Mouse (Mus musculus) liver, embryonic 16.5 days (tissue): ENCODE measurements around the gene Banp. TPM values are rescaled to one million over a fixed set of nuclear protein-coding genes. Genes with fewer than 3 reads are reported as not detected.

Experiments
- ATAC-seq: fragments of 200-750 bp; cut with Nextera tagmentation; 2 replicates; pipeline ENCODE4 v1.8.0; 2017; ENCODE audit warnings: low read depth, mild to moderate bottlenecking, moderate number of reproducible peaks, moderate library complexity
- H3K27ac ChIP-seq: fragments of 300-500 bp; sonication (generic); 2 replicates; pipeline ENCODE4 v1.5.1; 2014; ENCODE audit warnings: mild to moderate bottlenecking, low read length
- H3K27me3 ChIP-seq: fragments of 300-500 bp; sonication (generic); 2 replicates; pipeline ENCODE4 v1.6.1; 2014; ENCODE audit warnings: low read depth, low read length, mixed read lengths; ENCODE audit not compliant: control insufficient read depth, insufficient read depth
- H3K36me3 ChIP-seq: fragments of 300-500 bp; sonication (generic); 2 replicates; pipeline ENCODE4 v1.6.1; 2014; ENCODE audit warnings: mild to moderate bottlenecking; ENCODE audit not compliant: control insufficient read depth, insufficient read depth
- H3K4me1 ChIP-seq: fragments of 300-500 bp; sonication (generic); 2 replicates; pipeline ENCODE4 v1.6.1; 2014; ENCODE audit warnings: low read depth, low read length, mixed read lengths; ENCODE audit not compliant: control insufficient read depth
- H3K4me2 ChIP-seq: fragments of 300-500 bp; sonication (generic); 2 replicates; pipeline ENCODE4 v1.6.1; 2014; ENCODE audit warnings: low read depth, low read length, mixed read lengths
- H3K4me3 ChIP-seq: fragments of 300-500 bp; sonication (generic); 2 replicates; pipeline ENCODE4 v1.5.1; 2014; ENCODE audit warnings: low read depth, mild to moderate bottlenecking, low read length
- H3K9ac ChIP-seq: fragments of 300-500 bp; sonication (generic); 2 replicates; pipeline ENCODE4 v1.6.1; 2014; ENCODE audit warnings: low read depth, low read length
- H3K9me3 ChIP-seq: fragments of 300-500 bp; sonication (generic); replicated peaks from 2 replicates; pipeline ENCODE4 v1.6.1; 2016; ENCODE audit warnings: low read length; ENCODE audit not compliant: control insufficient read depth
- WGBS: fragments of 180-500 bp; shearing (Covaris S2); extraction: QIAGEN DNeasy Blood & Tissue Kit; methylation state at CpG from one replicate; pipeline ENCODE4 v1.1.7; 2014; ENCODE audit not compliant: insufficient replicate concordance; 5-methylcytosine and 5-hydroxymethylcytosine counted together
- polyA plus RNA-seq: library from polyadenylated mRNA; unstranded; fragments of >200 nt; fragmentation: Nextera tagmentation; extraction: Ambion mirVana; gene quantifications from 2 replicates; pipeline ENCODE4 v1.2.1, GENCODE M21; 2015

Banp gene
- polyA plus RNA-seq, 1 experiment from 2014 or later, result 20.2 TPM

DNA sequence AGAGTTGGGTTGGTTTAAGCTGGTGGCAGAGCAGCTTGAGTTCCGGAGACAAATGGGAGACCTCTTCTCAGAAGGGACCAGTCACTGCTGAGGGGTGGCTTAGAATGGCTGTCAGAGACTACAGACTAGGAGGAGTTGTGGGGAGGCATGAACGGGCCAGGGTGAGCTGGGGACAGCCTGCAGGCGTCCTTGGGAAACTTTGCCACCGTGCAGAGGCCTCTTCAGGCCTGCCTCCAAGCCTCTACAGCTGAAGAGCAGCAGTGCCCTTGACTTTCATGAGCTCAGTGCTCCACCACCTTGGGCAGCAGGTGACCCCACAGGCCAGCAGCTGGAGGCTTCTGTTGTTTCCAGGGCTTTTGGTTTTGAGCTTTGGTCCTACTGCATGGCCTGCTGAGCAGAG lies 49.1 kb downstream of the Banp start:
- Histone ChIP-seq H3K27me3 (no peaks in the 10 kb centered on the region), H3K4me1 (no peaks in the 10 kb centered on the region), H3K4me2 (no peak overlapping the region), H3K4me3 (no peak overlapping the region), H3K9me3 (no peaks in the 10 kb centered on the region), H3K27ac (no peak overlapping the region), H3K9ac (no peak overlapping the region), H3K36me3 (peaks cover 11% of the 10 kb centered on the region)
- ATAC-seq, result no peak
- 83% methylated on average over 4 of the region's 4 CpGs for WGBS

DNA sequence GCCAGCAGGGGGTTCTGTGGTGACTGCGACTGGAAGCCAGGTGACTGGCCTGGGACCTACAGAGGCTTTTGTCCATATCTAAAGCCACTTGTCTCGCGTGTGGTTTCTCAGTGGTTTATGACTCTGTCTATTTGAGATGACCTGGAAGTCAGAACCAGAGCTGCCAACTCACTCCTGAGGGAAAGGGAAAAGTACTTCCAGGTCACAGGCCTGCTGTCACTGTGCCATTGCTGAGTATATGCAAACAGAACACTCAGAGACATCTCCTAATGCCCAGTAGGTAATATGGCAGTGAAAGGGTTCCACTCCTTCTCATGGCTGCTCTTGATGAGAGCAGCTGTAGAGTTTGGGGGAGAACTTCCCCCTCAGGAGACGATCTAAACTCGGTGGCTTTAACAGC lies 49.7 kb downstream of the Banp start:
- Histone ChIP-seq H3K4me3 (no peak overlapping the region), H3K36me3 (peaks cover 11% of the 10 kb centered on the region), H3K4me1 (no peaks in the 10 kb centered on the region), H3K27me3 (no peaks in the 10 kb centered on the region), H3K4me2 (no peak overlapping the region), H3K27ac (no peak overlapping the region), H3K9me3 (no peaks in the 10 kb centered on the region), H3K9ac (no peak overlapping the region)
- ATAC-seq, result no peak
- 74% methylated on average over 5 of the region's 5 CpGs for WGBS

DNA sequence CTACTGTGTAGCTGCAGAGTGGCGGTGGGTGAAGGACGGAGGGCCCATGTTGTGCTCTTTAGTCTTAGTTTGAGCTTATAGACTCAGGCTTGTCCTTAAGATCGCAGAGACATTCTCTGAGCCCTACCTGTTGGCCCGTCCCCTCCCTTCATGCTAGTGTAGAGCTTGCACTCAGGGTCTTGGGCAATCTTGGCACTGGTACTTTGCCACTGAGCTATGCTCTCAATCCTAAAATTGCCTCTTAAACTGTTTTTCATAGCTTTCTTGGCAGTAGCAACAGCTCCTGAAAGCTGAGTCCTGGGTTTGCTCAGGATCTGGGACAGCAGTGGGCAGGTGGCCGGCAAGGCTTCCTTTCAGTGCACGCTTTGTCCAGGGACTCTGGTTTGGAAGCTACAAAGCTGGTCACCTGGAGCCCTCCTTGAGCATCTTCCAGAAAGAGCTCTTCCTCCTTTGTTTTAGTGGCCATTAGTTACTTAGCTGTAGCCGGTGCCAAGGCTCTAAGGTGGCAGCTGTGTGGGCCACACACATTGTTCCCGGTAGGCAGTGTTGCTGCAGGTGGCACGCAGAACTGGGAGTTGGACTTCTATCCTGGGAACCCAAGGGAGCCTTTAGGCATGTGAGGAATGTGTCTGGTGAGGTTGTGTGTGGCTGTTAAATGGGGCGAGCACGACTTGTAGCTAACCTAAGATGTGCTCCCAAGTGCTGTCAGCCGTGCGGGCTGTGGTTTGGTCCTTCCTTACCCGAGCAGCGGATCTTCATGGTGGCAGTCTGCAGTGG lies 52.0 kb downstream of the Banp start:
- no peak overlapping the region for H3K27ac ChIP-seq
- no peak overlapping the region for H3K4me3 ChIP-seq
- H3K4me2 ChIP-seq, result no peak overlapping the region
- ATAC-seq, result no peak
- WGBS, result 91% methylated on average over 15 of the region's 15 CpGs
- no peak overlapping the region for H3K9ac ChIP-seq
- H3K36me3 ChIP-seq, result peaks cover 18% of the 10 kb centered on the region
- H3K4me1 ChIP-seq, result no peaks in the 10 kb centered on the region
- no peaks in the 10 kb centered on the region for H3K9me3 ChIP-seq
- no peaks in the 10 kb centered on the region for H3K27me3 ChIP-seq

GRCm38 (mm10) chr8:122003646-122004045 lies 54.1 kb downstream of the Banp start:
- H3K4me3 ChIP-seq, result no peak overlapping the region
- no peaks in the 10 kb centered on the region for H3K27me3 ChIP-seq
- no peak overlapping the region for H3K4me2 ChIP-seq
- no peaks in the 10 kb centered on the region for H3K9me3 ChIP-seq
- no peak for ATAC-seq
- H3K27ac ChIP-seq, result no peak overlapping the region
- no peak overlapping the region for H3K9ac ChIP-seq
- 79% methylated on average over 8 of the region's 8 CpGs for WGBS
- peaks cover 12% of the 10 kb centered on the region for H3K36me3 ChIP-seq
- H3K4me1 ChIP-seq, result no peaks in the 10 kb centered on the region

DNA sequence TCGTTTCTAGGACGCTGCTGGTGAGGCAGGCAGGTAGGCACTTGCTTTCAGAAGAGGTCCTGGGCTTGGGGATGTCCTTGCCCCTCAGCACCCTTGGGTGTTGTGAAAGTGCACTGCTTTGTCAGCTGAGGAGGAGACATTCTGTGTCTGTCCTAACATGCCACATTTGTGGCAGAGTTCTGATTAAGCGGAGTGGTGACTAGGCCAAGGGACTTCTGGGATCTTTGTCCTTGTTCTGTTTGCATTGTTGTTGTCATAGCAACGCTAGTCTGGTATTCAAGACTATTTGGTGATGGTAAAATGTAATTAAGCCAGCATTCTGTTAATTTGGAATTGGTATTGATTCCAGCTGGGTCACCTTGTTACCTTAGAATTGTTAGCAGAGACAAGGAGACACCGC lies 54.6 kb downstream of the Banp start:
- WGBS, result 79% methylated on average over 5 of the region's 5 CpGs
- Histone ChIP-seq H3K4me2 (no peak overlapping the region), H3K36me3 (peaks cover 12% of the 10 kb centered on the region), H3K9me3 (no peaks in the 10 kb centered on the region), H3K27ac (no peak overlapping the region), H3K4me1 (no peaks in the 10 kb centered on the region), H3K27me3 (no peaks in the 10 kb centered on the region), H3K9ac (no peak overlapping the region), H3K4me3 (no peak overlapping the region)
- no peak for ATAC-seq

DNA sequence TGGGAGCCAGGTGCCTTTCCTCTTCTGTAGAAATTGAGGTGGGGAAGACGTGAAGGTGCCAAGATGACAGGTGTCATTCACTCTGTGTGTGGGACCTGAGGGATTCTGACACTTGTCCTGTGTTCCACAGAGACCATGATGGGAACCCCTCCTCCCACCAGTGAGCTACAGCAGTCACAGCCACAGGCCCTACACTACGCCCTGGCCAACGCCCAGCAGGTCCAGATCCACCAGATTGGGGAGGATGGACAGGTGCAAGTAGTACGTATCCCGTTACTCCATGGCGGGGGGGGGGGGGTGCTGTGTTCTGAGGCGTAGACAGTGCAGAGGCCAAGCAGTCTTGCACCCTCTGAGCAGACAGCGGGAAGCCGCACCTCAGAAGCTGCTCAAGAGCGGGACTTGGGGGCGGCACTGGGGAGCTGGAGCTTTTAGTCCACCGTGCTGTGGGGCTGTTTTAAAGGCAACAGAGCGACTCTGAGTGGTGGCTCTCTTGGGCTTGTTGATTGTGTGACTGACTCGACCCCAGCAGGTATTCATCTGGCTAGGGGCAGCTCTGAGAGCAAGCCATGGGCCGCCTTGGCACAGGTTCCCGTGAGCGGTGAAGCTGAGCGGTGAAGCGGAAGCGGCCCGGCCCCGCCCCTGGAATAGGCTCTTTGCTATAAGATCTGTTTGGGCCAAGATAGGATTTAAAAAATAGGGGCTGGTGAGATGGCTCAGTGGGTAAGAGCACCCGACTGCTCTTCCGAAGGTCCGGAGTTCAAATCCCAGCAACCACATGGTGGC lies 56.1 kb downstream of the Banp start:
- Histone ChIP-seq H3K4me1 (no peaks in the 10 kb centered on the region), H3K4me3 (no peak overlapping the region), H3K36me3 (peaks cover 12% of the 10 kb centered on the region), H3K9me3 (no peaks in the 10 kb centered on the region), H3K27me3 (no peaks in the 10 kb centered on the region), H3K9ac (no peak overlapping the region), H3K27ac (no peak overlapping the region), H3K4me2 (no peak overlapping the region)
- WGBS, result 84% methylated on average over 25 of the region's 25 CpGs
- no peak for ATAC-seq

GRCm38 (mm10) chr8:122006688-122007484 lies 57.3 kb downstream of the Banp start:
- H3K27me3 ChIP-seq, result no peaks in the 10 kb centered on the region
- WGBS, result 81% methylated on average over 13 of the region's 13 CpGs
- no peaks in the 10 kb centered on the region for H3K4me1 ChIP-seq
- H3K27ac ChIP-seq, result no peak overlapping the region
- H3K9me3 ChIP-seq, result no peaks in the 10 kb centered on the region
- H3K9ac ChIP-seq, result no peak overlapping the region
- ATAC-seq, result no peak
- no peak overlapping the region for H3K4me3 ChIP-seq
- peaks cover 12% of the 10 kb centered on the region for H3K36me3 ChIP-seq
- H3K4me2 ChIP-seq, result no peak overlapping the region

GRCm38 (mm10) chr8:122008395-122008794 lies 58.8 kb downstream of the Banp start:
- H3K36me3 ChIP-seq, result peaks cover 12% of the 10 kb centered on the region
- ATAC-seq, result no peak
- no peak overlapping the region for H3K4me3 ChIP-seq
- H3K4me1 ChIP-seq, result no peaks in the 10 kb centered on the region
- H3K9me3 ChIP-seq, result no peaks in the 10 kb centered on the region
- H3K9ac ChIP-seq, result no peak overlapping the region
- no peak overlapping the region for H3K4me2 ChIP-seq
- H3K27me3 ChIP-seq, result no peaks in the 10 kb centered on the region
- H3K27ac ChIP-seq, result no peak overlapping the region
- 78% methylated on average over 5 of the region's 5 CpGs for WGBS
